Mouse (Mus musculus) heart, adult 18-20 months (tissue): ENCODE measurements at regions not wholly inside any gene's neighbourhood (a gene's known extent, or its start where the extent isn't known, plus 50 kb on each side); places are given as distances from the start of the nearest gene placed in this dataset.
A peak's percentile ranks its signal among the peaks of the same experiment; 100 is the strongest.

Source experiments
- DNase-seq, 2 experiments: peaks; one replicate each; pipeline ENCODE4 v3.0.0; 2021 to 2022; ENCODE audit warnings: mixed read lengths in 1 of 2

- no peak for DNase-seq
These were observed 76.8 kb upstream of the Akap6 start for GRCm38 (mm10) chr12:52622398-52622797.

- no peak for DNase-seq
These were observed 75.6 kb upstream of the Akap6 start for GRCm38 (mm10) chr12:52623416-52624108.

- DNase-seq: no peak
These were observed 74.3 kb upstream of the Akap6 start for GRCm38 (mm10) chr12:52624871-52625270.

GRCm38 (mm10) chr12:52628771-52629170 lies 70.4 kb upstream of the Akap6 start:
- DNase-seq: no peak

- DNase-seq: no peak
These were observed 63.9 kb upstream of the Akap6 start for GRCm38 (mm10) chr12:52635121-52635878.

- DNase-seq: no peak
These were observed 62.8 kb upstream of the Akap6 start for GRCm38 (mm10) chr12:52636186-52636881.

- no peak for DNase-seq
These were observed 62.3 kb upstream of the Akap6 start for GRCm38 (mm10) chr12:52636920-52637319.

GRCm38 (mm10) chr12:52637506-52638249 lies 61.5 kb upstream of the Akap6 start:
- DNase-seq: peak; percentile 50 to 62

- DNase-seq: no peak
These were observed 60.7 kb upstream of the Akap6 start for GRCm38 (mm10) chr12:52638461-52638860.

GRCm38 (mm10) chr12:52644059-52644458 lies 55.1 kb upstream of the Akap6 start:
- no peak for DNase-seq
